In the genomic region with DNA sequence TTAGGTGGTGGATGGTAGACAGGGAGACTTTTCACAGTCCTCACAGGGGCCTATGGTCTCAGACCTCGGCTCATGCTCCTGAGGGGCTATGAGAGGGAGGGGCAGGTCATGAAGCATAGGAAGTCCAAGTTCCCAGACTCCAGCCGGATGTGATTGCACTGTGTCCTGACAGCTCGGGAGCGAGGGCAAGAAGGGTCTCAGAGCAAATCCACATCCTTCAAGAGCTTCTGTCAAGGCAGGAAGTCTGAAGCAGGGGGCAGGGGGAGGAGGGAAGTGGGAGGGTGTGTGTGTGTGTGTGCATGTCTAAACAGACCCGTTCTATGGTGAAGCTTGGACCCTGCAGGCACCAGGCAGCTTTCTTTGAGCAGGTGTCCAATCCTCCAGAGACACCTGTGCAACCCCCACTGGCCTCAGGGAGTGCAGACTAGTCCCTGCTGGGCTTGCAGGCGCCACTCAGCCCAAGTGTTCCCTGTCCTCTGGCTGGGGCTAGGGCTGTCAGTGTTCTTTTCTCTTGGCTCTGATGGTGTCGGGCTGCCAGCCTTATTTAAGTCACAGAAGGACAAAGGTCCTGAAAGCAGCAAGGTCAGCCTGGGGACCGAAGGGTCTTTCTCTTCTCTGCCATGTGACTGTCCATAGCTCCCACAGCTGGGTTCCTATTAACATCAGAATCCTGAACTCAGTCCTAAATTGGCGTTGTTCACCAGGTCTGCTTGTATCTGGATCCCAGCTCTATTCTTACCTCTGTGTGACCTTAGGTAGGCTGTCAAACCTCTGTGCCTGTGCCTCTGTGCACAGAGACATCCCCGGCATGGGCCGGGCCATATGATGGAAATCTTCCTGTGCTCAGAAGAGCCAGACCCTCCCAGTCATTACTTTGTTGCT, we compare ENCODE assay signal across 11 mouse cellular contexts. TPM values are rescaled to one million over a fixed set of nuclear protein-coding genes. Genes with fewer than 3 reads are reported as not detected.
DNase-seq lines count a peak whose midpoint lies in the region; ATAC-seq lines count a peak whose summit lies in the region.
"Had no signal": no experiment of that assay in that cellular context is flagged by ENCODE, and none has a peak within 500 bp of the region (broad histone marks: within the 10 kb centered on the region; RNA-seq: fewer than 3 reads in every experiment).

No protein-coding gene starts in this region.

- H3K27ac ChIP-seq in hindbrain, embryonic 13.5 days, result peak overlapping the region; percentile 48; the same call in 1 of the 2 replicates
- no peak overlapping the region for H3K27ac ChIP-seq in hindbrain, embryonic 12.5 days
- peak overlapping the region; percentile 67 for H3K27ac ChIP-seq in embryonic facial prominence, embryonic 15.5 days (replicated peaks)
- peak overlapping the region; percentile 53; the same call in 1 of the 2 replicates for H3K27ac ChIP-seq in kidney, embryonic 14.5 days (ENCODE audit: low read depth, low read length)
- H3K27ac ChIP-seq: liver, embryonic 15.5 days had no signal

- no peak for ATAC-seq in hindbrain, embryonic 13.5 days (ENCODE audit: low FRiP score)
- ATAC-seq in hindbrain, embryonic 12.5 days (ENCODE audit: low FRiP score), result no peak
- ATAC-seq in embryonic facial prominence, embryonic 15.5 days (ENCODE audit: insufficient number of reproducible peaks, low FRiP score, low TSS enrichment, low read depth), result no peak
- peak; percentile 43; the same call in 1 of the 2 replicates for ATAC-seq in kidney, embryonic 14.5 days (ENCODE audit: low FRiP score, low TSS enrichment)
- ATAC-seq: forebrain, postnatal 0 days had no signal

- peaks cover 96% of the 10 kb centered on the region for H3K36me3 ChIP-seq in hindbrain, embryonic 13.5 days
- peaks cover 95% of the 10 kb centered on the region for H3K36me3 ChIP-seq in hindbrain, embryonic 12.5 days
- H3K36me3 ChIP-seq in embryonic facial prominence, embryonic 15.5 days, result peaks cover 80% of the 10 kb centered on the region
- peaks cover 84% of the 10 kb centered on the region for H3K36me3 ChIP-seq in kidney, embryonic 14.5 days (ENCODE audit: control insufficient read depth, insufficient read depth, low read length)
- H3K36me3 ChIP-seq: liver, embryonic 15.5 days had no signal

- no peaks in the 10 kb centered on the region for H3K4me1 ChIP-seq in hindbrain, embryonic 13.5 days (replicated peaks)
- no peaks in the 10 kb centered on the region for H3K4me1 ChIP-seq in hindbrain, embryonic 12.5 days
- H3K4me1 ChIP-seq in embryonic facial prominence, embryonic 15.5 days, result peaks cover 34% of the 10 kb centered on the region
- H3K4me1 ChIP-seq in kidney, embryonic 14.5 days (ENCODE audit: control insufficient read depth, insufficient read depth, low read length), result peaks cover 10% of the 10 kb centered on the region

- WGBS in hindbrain, embryonic 13.5 days, result 74% methylated on average over 11 of the region's 11 CpGs
- 72% methylated on average over 11 of the region's 11 CpGs for WGBS in hindbrain, embryonic 12.5 days
- WGBS in embryonic facial prominence, embryonic 15.5 days, result 61% methylated on average over 11 of the region's 11 CpGs
- 54% methylated on average over 11 of the region's 11 CpGs for WGBS in kidney, embryonic 14.5 days

- H3K9ac ChIP-seq in hindbrain, embryonic 13.5 days, result no peak overlapping the region
- no peak overlapping the region for H3K9ac ChIP-seq in hindbrain, embryonic 12.5 days
- H3K9ac ChIP-seq in embryonic facial prominence, embryonic 15.5 days, result no peak overlapping the region
- H3K9ac ChIP-seq in kidney, embryonic 14.5 days (ENCODE audit: low read depth, low read length), result no peak overlapping the region
- H3K9ac ChIP-seq: forebrain, postnatal 0 days; liver, embryonic 15.5 days had no signal

- H3K4me2 ChIP-seq in hindbrain, embryonic 13.5 days, result no peak overlapping the region
- no peak overlapping the region for H3K4me2 ChIP-seq in hindbrain, embryonic 12.5 days (replicated peaks)
- H3K4me2 ChIP-seq in embryonic facial prominence, embryonic 15.5 days (replicated peaks), result no peak overlapping the region
- no peak overlapping the region for H3K4me2 ChIP-seq in kidney, embryonic 14.5 days (replicated peaks; ENCODE audit: low read depth, low read length)
- H3K4me2 ChIP-seq: liver, embryonic 15.5 days had no signal

- no peak overlapping the region for H3K4me3 ChIP-seq in hindbrain, embryonic 13.5 days
- no peak overlapping the region for H3K4me3 ChIP-seq in hindbrain, embryonic 12.5 days
- no peak overlapping the region for H3K4me3 ChIP-seq in embryonic facial prominence, embryonic 15.5 days (replicated peaks)
- no peak overlapping the region for H3K4me3 ChIP-seq in kidney, embryonic 14.5 days (ENCODE audit: low read length)
- H3K4me3 ChIP-seq: liver, embryonic 15.5 days had no signal

- H3K9me3 ChIP-seq in hindbrain, embryonic 13.5 days, result no peaks in the 10 kb centered on the region
- no peaks in the 10 kb centered on the region for H3K9me3 ChIP-seq in hindbrain, embryonic 12.5 days (replicated peaks)
- no peaks in the 10 kb centered on the region for H3K9me3 ChIP-seq in embryonic facial prominence, embryonic 15.5 days (replicated peaks)
- H3K9me3 ChIP-seq in kidney, embryonic 14.5 days (ENCODE audit: control insufficient read depth, low read length), result no peaks in the 10 kb centered on the region
- H3K9me3 ChIP-seq: G1E; liver, embryonic 15.5 days had no signal

- peak; percentile 81 for DNase-seq in lung, postnatal 10 days
- no peak for DNase-seq in left cerebral cortex, adult 18-20 months (ENCODE audit: low spot score in 2 of 2)
- no peak for DNase-seq in right cerebral cortex, postnatal 10 days (ENCODE audit: low spot score in 2 of 2)
- no peak for DNase-seq in testis, postnatal 14 days (ENCODE audit: low spot score)
- DNase-seq: forebrain, postnatal 0 days had no signal

- no peaks in the 10 kb centered on the region for H3K27me3 ChIP-seq in hindbrain, embryonic 13.5 days
- H3K27me3 ChIP-seq in hindbrain, embryonic 12.5 days, result no peaks in the 10 kb centered on the region
- H3K27me3 ChIP-seq in embryonic facial prominence, embryonic 15.5 days, result no peaks in the 10 kb centered on the region
- no peaks in the 10 kb centered on the region for H3K27me3 ChIP-seq in kidney, embryonic 14.5 days (ENCODE audit: control insufficient read depth, insufficient read depth, low read length)
- H3K27me3 ChIP-seq: liver, embryonic 15.5 days had no signal

RNA-seq across cellular contexts. Expression of gene Dnlz, which starts 9.1 kb away (rescaled TPM):
- 29.0 and 29.6 TPM in 2 replicates for polyA plus RNA-seq in hindbrain, embryonic 13.5 days (2015; fragmentation: Nextera tagmentation; extraction: Ambion mirVana)
- polyA plus RNA-seq in hindbrain, embryonic 12.5 days (2016; fragmentation: Nextera tagmentation; extraction: Ambion mirVana), result 33.2 and 34.7 TPM in 2 replicates
- polyA plus RNA-seq in embryonic facial prominence, embryonic 15.5 days (2015; fragmentation: Nextera tagmentation; extraction: Ambion mirVana), result 30.2 and 31.9 TPM in 2 replicates
- polyA plus RNA-seq in kidney, embryonic 14.5 days (2014; fragmentation: Nextera tagmentation; extraction: Ambion mirVana), result 27.4 and 33.3 TPM in 2 replicates
- total RNA-seq in left cerebral cortex, adult 18-20 months (2021), result 10 to 100 TPM; 27.7 to 29.4 TPM

RNA-seq across cellular contexts. Expression of gene Card9, which starts 17.9 kb away (rescaled TPM):
- 1.3 and 1.6 TPM in 2 replicates for polyA plus RNA-seq in hindbrain, embryonic 13.5 days (2015; fragmentation: Nextera tagmentation; extraction: Ambion mirVana)
- polyA plus RNA-seq in hindbrain, embryonic 12.5 days (2016; fragmentation: Nextera tagmentation; extraction: Ambion mirVana), result 0.78 and 1.1 TPM in 2 replicates
- 0.84 and 1.7 TPM in 2 replicates for polyA plus RNA-seq in embryonic facial prominence, embryonic 15.5 days (2015; fragmentation: Nextera tagmentation; extraction: Ambion mirVana)
- 0.24 and 0.53 TPM in 2 replicates for polyA plus RNA-seq in kidney, embryonic 14.5 days (2014; fragmentation: Nextera tagmentation; extraction: Ambion mirVana)
- total RNA-seq in left cerebral cortex, adult 18-20 months (2021), result 1 to 10 TPM; 1.2 to 2.6 TPM

RNA-seq across cellular contexts. Expression of gene Gpsm1, which starts 27.5 kb away (rescaled TPM):
- polyA plus RNA-seq in hindbrain, embryonic 13.5 days (2015; fragmentation: Nextera tagmentation; extraction: Ambion mirVana), result 149 and 165 TPM in 2 replicates
- polyA plus RNA-seq in hindbrain, embryonic 12.5 days (2016; fragmentation: Nextera tagmentation; extraction: Ambion mirVana), result 125 and 133 TPM in 2 replicates
- polyA plus RNA-seq in embryonic facial prominence, embryonic 15.5 days (2015; fragmentation: Nextera tagmentation; extraction: Ambion mirVana), result 52.0 and 52.1 TPM in 2 replicates
- polyA plus RNA-seq in kidney, embryonic 14.5 days (2014; fragmentation: Nextera tagmentation; extraction: Ambion mirVana), result 25.7 and 27.1 TPM in 2 replicates
- total RNA-seq in left cerebral cortex, adult 18-20 months (2021), result 10 to 100 TPM; 50.5 to 61.3 TPM

RNA-seq across cellular contexts. Expression of gene Snapc4, which starts 37.6 kb away (rescaled TPM):
- 27.8 and 35.2 TPM in 2 replicates for polyA plus RNA-seq in hindbrain, embryonic 13.5 days (2015; fragmentation: Nextera tagmentation; extraction: Ambion mirVana)
- polyA plus RNA-seq in hindbrain, embryonic 12.5 days (2016; fragmentation: Nextera tagmentation; extraction: Ambion mirVana), result 36.2 and 37.3 TPM in 2 replicates
- 25.3 and 30.2 TPM in 2 replicates for polyA plus RNA-seq in embryonic facial prominence, embryonic 15.5 days (2015; fragmentation: Nextera tagmentation; extraction: Ambion mirVana)
- polyA plus RNA-seq in kidney, embryonic 14.5 days (2014; fragmentation: Nextera tagmentation; extraction: Ambion mirVana), result 24.6 and 29.3 TPM in 2 replicates
- 10 to 100 TPM; 51.8 to 69.8 TPM for total RNA-seq in left cerebral cortex, adult 18-20 months (2021)

RNA-seq across cellular contexts. Expression of gene Entr1, which starts 46.3 kb away (rescaled TPM):
- 154 and 162 TPM in 2 replicates for polyA plus RNA-seq in hindbrain, embryonic 13.5 days (2015; fragmentation: Nextera tagmentation; extraction: Ambion mirVana)
- polyA plus RNA-seq in hindbrain, embryonic 12.5 days (2016; fragmentation: Nextera tagmentation; extraction: Ambion mirVana), result 179 and 188 TPM in 2 replicates
- polyA plus RNA-seq in embryonic facial prominence, embryonic 15.5 days (2015; fragmentation: Nextera tagmentation; extraction: Ambion mirVana), result 120 and 141 TPM in 2 replicates
- polyA plus RNA-seq in kidney, embryonic 14.5 days (2014; fragmentation: Nextera tagmentation; extraction: Ambion mirVana), result 86.1 and 112 TPM in 2 replicates
- total RNA-seq in left cerebral cortex, adult 18-20 months (2021), result 100 to 1,000 TPM; 139 to 145 TPM
